Mouse (Mus musculus): ENCODE data around the gene Nell1.
A peak's percentile ranks its signal among the peaks of the same experiment; 100 is the strongest.

The Nell1 gene

DNA sequence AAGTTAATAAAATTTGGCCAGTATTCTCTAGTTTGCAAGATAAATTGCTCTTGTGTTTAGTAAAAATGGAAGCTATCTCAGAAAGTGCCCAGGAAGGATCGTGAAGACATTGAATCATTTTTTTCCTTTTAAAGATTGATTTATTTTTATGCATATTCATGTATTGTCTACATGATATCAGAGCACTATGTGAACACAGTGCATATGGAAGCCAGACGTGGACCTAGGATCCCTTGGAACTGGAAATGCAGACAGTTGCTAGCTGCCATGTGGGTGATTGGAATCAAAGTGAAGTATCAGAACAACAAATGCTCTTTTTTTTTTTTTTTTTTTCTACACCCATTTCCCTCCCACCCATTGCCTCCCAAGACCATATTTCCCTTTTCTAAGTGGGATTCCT lies 79.0 kb downstream of the Nell1 start:
- no peak for DNase-seq

DNA sequence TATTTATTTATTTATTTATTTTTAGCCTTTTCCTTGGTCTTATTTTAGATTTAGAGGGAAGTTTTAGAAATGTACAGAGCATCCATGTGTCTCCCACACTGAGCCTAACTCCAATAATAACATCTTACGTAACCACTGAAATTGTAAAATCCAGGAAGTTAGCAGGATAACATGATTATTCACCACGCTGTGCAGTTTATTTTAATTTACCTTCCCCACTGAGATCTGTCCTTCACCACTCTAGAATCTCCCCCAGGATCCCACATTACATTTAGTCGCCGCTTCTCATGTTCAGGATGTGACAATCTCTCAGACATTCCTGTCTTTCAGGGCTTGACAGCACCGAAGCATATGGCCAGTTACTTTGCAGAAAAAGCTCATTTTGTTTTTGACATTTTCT lies 119.8 kb downstream of the Nell1 start:
- no peak for DNase-seq

DNA sequence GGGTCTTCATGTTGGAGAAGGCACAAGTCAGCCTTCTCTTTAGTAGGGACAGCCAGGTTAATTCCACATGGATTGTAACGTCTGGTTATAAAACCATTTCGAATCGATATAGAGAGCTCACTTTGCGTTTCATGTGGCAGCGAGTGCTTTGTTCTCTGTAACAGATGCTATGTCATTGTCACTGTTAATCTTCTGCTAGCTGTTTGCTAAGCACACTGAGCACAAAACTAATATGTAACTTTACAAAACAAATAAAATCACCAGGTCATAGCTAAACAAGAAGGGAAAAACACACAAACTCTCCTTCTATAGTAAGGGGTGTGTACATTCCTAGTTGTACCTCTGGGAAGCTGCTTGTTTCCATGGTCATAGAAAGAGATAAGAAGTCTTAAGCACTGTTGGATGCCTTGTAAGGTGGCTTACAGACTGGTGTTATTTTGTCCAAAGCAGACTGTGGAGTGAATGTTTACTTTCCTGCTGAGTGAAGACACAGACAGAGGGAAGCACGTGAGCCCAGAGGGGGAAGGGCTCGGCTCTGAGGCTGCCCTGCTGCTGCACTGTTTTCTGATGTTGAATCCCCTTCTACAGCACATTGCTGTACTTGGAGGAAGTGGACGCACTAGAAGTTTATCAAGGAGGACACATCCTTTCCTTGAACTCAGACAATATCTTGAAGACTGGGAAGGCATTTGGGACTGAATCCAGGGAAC lies 131.1 kb downstream of the Nell1 start:
- DNase-seq: no peak

DNA sequence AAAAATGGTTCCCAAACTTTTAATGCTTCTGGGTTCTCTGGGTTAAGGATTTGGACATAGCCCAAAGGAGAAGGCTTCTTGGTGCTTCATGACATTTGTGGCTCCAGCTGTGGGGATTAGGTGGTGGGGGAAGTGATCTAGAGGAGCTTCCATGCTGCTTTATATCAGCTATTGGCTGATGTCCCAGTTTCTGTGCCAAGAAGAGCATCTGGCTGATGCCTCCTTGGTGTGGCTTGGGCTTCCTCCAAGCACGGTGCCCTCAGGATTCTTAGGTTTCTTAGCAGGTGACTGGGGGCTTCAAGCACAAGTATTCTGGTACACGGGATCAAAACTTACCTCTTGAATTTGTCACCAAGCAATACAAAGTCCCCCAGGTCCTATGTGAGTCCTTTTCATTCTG lies 132.6 kb downstream of the Nell1 start:
- DNase-seq: no peak

DNA sequence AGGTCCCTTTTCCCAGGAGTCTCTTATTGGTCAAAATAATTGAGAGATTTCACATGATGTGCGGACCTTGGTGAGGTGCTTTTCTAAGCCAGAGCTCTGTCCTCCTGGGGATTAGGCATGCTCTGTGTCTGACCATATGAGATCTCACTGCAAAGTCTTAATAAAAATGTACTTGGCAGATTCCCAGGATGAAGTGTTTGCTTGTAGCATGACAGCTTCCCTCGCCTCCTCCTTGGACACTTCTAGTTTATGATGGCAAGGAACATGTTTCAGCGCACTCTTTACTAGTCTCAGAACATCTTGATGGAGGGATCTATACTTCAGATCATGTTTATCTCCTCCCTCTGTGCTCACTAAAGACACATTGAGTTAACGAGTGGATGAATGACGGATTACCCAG lies 143.7 kb downstream of the Nell1 start:
- DNase-seq: no peak

DNA sequence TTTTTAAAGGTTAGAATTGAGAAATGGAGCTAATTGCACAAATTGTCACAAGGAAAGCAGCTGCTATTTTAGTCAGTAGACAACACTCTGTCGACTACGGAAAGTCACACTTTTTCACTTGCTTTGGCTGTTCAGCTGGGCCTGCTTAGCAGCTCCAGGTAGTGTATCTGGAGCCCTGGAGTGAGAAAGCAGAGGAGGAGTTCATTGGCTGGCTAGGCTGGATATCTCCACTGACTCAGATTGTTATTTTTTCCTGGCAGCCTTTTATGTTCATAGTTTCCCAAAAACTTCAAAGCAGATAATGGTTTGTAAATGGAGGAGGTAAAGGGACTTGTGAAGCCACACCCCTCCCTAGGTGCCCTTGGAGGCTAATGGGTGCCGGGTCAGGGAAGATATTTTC lies 163.0 kb downstream of the Nell1 start:
- DNase-seq: no peak

DNA sequence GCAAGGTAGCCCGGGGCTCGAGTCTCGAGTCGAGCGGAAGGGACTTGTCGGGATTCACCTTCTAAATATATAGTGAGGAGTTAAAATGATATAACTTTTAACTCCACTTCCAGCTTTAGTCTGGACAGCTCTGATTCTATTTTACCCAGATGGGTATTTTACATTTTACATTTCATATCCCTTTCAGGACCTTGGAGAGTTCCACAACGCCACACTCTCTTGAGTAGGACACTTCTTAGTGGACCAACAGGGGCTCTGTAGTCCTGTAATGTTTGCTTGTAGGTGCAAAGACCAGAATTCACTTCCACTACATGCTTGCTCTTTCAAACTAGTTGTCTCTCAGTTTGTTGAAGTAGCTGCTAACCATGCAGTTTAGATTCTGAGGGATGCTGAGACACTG lies 174.7 kb downstream of the Nell1 start:
- no peak for DNase-seq

DNA sequence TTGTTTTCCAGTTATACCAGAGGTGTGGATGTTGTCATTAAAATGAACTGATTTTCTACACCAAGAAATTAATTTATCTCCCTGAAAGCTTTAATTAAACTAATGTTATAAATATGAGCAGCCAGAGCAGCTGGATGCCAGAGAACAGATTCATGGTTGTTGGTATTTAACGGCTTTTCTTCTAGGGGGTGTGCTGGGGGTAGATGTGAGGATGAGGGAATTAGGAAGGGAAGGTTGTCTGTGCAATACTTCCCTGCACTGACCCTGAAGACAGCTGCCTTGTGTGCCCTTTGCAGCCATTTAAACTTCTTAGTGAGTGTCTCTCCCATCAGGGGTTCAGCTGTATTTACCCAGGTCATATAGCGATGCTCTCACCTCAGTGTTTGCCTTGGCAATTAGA lies 176.2 kb downstream of the Nell1 start:
- no peak for DNase-seq

DNA sequence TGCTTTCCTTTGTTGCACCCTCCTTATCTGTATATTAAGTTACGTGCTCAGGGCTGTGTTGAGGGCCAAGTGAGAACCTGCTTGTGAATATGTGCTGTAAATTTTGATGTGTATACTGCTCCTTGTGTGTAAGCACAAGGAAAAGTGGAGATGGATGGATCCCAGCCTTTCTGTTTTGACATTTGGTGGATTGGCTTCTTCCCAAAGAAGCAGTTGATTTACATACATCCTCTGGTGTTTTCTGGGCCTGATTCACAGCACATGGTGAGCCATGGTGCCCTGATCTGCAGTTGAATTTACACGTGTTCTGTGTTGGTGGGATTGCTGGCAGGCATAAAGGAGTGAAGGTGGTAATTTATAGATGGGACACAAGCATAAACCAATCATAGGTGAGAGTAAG lies 179.0 kb downstream of the Nell1 start:
- DNase-seq: no peak

DNA sequence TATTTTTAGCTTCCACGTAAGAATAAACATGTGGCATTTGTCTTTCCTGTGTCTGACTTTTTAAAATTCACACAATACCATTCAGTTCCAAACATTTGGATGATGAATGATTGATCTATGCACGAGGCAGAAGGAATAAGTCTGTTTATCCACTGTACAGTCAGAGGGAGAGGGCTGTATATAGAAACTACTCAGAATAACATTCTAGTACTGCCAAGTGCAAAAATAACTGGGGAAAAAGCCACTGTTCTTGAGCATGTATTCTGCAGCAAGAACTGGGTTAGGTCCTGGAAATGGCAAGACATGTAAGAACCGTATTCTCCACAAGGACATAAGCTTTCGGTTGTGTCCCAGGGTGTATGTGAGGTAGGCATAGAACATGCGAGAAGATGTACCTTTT lies 187.9 kb downstream of the Nell1 start:
- DNase-seq: no peak

DNA sequence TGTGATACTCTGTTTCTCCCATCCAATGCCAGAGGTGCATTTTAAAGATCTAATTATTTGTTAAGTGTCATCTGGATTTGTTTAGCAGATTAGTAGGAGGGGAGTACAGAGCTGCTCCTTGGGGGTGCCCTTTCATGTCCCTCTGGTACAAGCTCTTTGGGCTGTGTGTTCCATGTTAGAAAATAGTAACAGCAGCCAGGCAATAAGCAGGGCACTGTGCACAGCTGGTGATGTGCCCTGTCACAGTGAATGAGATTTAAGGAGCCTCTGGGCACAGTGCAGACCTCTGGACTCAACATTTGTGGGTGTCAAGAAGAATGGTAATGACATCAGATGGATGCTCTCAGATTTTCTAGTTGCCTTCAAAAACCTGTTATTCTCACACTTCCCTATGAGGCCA lies 194.1 kb downstream of the Nell1 start:
- DNase-seq: no peak

DNA sequence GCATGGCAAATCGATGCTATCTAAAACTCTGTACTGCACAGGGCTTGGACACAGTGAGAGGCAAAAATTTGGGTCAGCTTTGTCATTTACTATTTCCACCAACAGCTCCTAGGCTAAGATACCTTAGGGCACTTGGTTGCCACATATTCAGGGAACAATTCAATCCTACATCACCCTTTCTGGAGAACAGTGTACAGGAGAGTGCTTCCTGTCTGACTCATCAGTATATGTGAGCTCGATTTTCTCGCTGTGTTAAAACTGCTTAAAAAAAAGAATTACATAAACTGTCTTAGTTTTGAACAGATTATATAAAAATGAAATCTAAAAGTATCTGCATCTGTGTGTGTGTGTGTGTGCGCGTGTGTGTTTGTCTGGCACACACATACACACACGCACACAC lies 211.6 kb downstream of the Nell1 start:
- DNase-seq: no peak

DNA sequence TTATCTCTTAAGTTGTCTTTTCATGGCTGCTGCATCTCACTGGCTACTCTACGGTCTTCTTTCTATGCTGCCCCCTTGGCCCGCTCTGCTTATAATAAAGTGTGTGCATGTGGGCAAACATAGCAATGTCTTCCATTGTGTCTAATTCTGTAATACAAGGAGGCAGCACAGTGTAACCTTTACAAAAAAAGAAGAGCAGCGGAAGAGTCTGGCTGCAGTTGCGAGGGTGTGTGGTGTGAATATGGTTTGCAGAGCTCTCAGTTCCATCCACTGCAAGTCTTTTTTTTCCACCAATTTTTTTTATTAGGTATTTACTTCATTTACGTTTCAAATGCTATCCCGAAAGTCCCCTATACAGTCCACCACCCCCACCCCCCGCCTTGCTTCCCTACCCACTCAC lies 219.3 kb downstream of the Nell1 start:
- DNase-seq: no peak

DNA sequence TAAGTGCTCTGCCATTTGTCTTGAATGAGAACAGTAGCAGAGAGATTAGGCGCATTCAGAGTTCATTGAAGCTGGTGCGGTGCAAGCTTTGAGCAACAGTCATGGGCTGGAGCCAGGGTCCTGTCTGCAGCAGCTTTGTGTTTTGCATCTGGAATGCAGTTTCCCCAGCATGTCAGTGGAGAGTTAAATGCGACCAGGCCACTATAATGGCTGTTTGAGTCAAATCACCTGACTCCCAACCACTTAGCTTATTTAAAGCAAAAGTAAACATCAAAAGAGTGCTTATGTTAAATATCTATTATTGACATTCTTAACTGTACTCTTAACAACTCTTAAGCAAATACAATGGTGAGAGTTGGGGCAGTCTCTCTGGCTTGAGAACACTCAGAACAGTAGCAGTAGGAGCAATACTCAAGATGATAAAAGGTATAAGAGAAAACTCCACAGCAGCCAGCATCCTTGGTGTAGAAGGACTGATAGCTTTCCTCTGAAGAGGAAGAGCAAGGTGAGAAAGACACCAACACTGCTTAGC lies 220.5 kb downstream of the Nell1 start:
- DNase-seq: no peak

DNA sequence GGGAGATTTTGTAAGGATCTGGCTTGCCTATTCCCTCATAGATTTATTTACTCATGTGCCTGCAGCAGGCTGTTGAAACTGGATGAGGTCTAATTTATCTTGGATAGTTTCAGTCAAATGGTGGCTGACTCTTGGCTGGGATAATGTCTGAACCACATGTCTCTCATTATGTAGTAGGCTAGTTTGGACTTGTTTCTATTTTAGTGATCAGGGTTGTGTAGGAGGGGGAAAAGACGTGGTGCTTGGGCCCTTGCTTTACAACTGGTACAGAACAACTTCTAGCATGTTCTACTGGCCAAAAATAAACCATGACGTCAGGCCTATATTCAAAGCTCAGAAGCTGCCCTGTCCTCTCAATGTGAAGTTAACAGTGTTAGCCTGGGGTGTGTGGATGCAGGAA lies 230.6 kb downstream of the Nell1 start:
- DNase-seq: no peak

DNA sequence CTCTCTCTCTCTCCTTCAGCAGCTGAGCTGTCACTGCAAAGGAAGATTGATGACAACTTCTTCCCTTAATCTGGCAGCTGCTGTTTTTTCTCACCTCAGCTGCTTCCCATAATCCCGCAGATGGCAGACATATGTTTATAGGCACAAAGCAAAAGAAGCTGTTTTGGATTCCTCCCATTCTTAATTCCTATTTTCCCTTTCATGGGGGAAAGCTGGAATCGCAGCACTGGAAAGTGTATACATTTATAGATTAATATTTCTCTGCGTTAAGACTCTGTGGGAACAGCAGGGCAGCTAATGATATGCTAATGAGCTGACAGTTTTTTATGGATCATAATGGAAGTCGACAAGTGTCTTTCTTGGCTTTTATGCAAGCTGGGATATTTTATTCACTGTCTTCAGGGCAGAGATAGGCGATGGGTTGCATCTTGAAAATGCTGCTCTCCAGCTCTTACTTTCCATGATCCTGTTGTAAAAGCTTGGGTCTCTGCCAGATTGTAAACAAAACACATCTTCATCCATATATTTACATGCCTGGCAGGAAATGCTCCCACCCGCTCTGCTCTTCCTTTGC lies 236.1 kb downstream of the Nell1 start:
- no peak for DNase-seq

DNA sequence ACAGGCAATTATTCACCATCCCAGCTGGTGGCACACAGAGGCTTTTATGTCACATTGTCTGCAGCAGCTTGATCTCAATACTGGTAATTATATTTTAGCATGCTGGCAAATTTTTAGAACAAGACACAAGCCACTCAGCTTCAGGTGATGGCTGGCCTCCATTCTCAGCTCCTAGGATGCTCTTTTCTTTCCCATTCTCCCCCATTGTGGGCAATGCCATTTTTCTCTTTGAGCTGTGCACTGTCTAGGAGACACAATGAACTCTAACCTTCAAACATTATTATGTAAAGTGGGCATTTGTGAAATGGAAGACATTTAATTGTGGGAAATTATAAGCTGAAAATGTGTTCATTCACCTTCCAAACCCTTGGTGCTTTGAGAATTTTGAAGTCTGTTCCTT lies 247.2 kb downstream of the Nell1 start:
- no peak for DNase-seq

DNA sequence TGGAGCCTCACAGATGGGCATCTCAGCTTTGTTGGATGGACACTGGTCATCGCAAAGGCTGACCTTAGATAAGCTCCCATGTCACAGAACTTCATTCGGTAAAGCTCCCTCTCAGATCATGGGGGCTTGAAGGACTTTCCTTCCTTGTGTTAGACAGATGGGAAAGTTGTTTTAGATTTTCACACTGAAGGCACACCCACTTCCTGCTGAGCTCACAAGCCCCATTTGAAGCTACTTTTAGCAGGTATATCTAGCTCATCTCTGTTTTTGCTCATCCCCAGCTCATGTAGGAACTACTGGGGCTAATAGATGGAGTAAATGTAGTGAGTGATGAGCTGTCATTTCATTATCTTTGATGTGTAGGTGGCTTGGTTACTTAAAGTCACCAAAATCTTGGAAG lies 252.0 kb downstream of the Nell1 start:
- DNase-seq: no peak

DNA sequence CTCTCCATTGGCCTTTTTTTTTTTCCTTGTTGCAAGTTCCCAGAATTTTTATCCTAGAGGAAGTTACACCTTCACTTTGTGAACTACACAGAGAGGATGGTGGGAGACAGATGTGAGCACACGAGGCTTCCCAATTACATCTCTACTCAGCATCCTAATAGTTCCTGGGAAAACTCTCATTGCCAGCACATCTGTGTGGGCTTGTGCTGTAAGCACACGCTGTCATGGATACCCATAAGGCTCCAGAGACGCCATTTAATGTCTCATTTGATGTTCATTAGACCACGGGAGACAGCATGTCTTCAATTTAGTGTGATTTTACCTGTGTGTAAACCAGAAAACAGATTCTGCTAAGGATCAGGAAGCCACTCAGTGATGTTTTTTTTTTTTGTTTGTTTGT lies 253.6 kb downstream of the Nell1 start:
- no peak for DNase-seq

DNA sequence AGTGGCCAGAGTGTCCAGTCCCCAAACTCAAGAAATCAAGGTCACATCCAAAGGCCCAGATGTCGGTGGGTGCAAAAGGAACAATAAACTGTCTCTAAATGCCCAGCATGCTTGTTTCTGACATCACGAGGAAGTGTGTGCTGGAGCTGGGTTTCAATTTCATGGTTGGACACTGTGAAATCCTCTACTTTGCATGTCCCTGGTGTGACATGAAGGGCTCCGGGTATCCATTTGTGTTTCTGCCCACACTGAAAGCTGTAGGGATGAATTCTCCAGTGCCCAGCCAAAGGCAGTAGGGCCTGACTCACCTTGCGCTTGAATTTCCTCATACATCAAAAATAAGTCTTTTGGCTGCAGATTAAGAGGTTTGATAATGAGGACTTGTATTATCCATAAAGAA lies 266.5 kb downstream of the Nell1 start:
- DNase-seq: peak in 1 of 2 experiments; percentile 19

DNA sequence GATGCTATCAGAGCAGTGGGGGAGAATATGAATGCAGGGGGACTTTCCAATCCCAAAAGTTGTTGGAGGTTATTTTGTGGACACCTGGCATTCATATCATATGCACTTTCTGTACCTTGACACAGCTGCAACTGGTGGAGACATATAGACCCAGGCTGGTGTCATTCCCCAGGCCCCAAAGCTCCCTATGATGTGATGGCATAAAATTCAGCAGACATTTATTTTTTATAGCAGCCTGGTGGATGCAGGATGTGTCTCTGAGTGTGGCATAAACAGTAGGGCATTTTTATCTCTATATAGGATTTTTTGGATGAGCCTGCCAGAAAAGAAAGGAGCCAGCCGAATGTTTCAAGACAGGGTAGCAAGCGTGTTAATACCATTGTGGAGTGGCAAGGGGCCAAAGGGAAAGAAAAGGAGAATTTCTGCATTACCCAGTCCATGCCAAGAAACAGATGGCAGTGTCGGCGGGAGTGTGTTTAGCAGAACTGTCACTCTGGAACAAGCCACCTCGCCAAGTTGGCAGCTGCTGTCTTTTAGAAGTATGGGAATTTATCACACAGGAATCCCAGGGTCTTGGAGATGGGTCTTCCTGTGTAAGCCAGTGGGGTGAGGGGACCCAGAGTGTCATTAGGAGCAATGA lies 267.1 kb downstream of the Nell1 start:
- DNase-seq: peak; percentile 92 to 97

DNA sequence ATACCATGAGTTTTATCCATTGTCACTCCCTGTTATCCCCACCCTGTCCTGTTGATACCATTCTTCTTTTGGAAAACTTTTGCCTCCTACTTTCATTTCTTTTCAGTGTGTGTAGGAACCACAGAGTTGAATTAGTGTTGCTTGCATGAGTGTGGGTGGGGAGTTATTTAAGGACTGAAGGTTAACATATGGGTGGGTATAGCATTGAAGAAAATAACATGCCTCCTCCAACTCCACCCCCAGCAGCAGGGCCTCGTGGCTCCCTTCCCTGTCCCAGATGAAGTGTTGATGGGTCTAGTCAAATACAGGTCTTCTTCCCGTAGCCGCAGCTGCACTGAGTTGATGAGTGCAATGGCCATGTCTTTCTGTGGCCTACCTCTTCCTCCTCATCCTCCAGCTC lies 278.5 kb downstream of the Nell1 start:
- no peak for DNase-seq

DNA sequence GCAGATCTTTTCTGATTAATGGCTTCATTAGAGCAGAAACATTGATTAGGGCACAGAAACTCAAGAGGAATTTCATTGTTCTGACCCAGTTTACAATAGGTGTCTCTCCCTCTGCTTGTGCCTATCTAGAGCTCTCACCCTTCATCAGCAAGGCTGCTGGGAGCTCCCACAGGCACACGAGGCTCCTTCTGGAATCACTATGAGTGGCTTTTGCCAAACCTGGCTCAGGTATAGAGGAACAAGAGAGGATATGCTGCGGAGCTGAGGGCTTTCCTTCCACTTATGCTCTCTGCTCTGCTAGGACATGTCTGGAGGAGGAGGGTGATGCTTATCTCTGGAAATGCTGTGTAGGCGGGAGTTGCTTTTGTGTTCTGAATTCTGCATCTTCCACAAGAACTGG lies 285.4 kb downstream of the Nell1 start:
- no peak for DNase-seq

DNA sequence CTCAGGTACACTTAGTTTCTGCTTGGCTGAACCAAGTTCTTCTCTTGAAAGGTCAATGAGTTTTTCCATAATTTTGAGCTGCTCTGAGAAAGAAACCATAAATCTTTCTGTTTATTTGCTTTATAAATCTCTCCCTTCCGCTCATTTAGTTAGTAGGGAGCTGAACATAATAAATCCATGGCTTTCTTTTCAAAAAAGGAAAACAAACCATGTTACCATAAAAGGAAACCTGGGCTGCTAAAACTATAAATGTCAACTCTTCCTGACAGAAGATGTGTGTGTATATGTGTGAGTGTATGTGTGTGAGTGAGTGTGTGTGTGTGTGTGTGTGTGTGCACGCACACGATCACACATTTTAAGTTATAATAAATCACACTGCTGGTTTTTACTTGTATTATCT lies 320.8 kb downstream of the Nell1 start:
- DNase-seq: no peak

All from cerebellum, postnatal 36 days (tissue).